Mouse (Mus musculus) liver, embryonic 12.5 days (tissue): ENCODE results near the gene Adam10. TPM values are rescaled to one million over a fixed set of nuclear protein-coding genes. Genes with fewer than 3 reads are reported as not detected.

Experiments
- ATAC-seq: fragments of 200-750 bp; cut with Nextera tagmentation; 2 replicates; pipeline ENCODE4 v1.8.0; 2017; ENCODE audit warnings: moderate number of reproducible peaks, mild to moderate bottlenecking, moderate library complexity
- H3K27ac ChIP-seq: fragments of 300-500 bp; sonication (generic); 2 replicates; pipeline ENCODE4 v1.5.1; 2016; ENCODE audit warnings: mild to moderate bottlenecking
- H3K27me3 ChIP-seq: fragments of 300-500 bp; sonication (generic); replicated peaks from 2 replicates; pipeline ENCODE4 v1.6.1; 2016; ENCODE audit warnings: mild to moderate bottlenecking, moderate library complexity
- H3K36me3 ChIP-seq: fragments of 300-500 bp; sonication (generic); 2 replicates; pipeline ENCODE4 v1.6.1; 2016; ENCODE audit warnings: mild to moderate bottlenecking, moderate library complexity
- H3K4me1 ChIP-seq: fragments of 300-500 bp; sonication (generic); 2 replicates; pipeline ENCODE4 v1.6.1; 2016
- H3K4me2 ChIP-seq: fragments of 300-500 bp; sonication (generic); 2 replicates; pipeline ENCODE4 v1.6.1; 2016; ENCODE audit warnings: mild to moderate bottlenecking, moderate library complexity
- H3K4me3 ChIP-seq: fragments of 300-500 bp; sonication (generic); 2 replicates; pipeline ENCODE4 v1.5.1; 2016; ENCODE audit warnings: mild to moderate bottlenecking, moderate library complexity
- H3K9ac ChIP-seq: fragments of 300-500 bp; sonication (generic); 2 replicates; pipeline ENCODE4 v1.6.1; 2016; ENCODE audit warnings: mild to moderate bottlenecking, moderate library complexity
- H3K9me3 ChIP-seq: fragments of 300-500 bp; sonication (generic); replicated peaks from 2 replicates; pipeline ENCODE4 v1.6.1; 2016; ENCODE audit warnings: mild to moderate bottlenecking, moderate library complexity
- WGBS: fragments of 180-500 bp; shearing (Covaris S2); methylation state at CpG from one replicate; pipeline ENCODE4 v1.1.7; 2016; ENCODE audit not compliant: insufficient replicate concordance; 5-methylcytosine and 5-hydroxymethylcytosine counted together
- polyA plus RNA-seq: library from polyadenylated mRNA; unstranded; fragments of >200 nt; fragmentation: Nextera tagmentation; extraction: Ambion mirVana; gene quantifications from 2 replicates; pipeline ENCODE4 v1.2.1, GENCODE M21; 2016

The Adam10 gene
- polyA plus RNA-seq, 1 experiment from 2014 or later, result 101 TPM

GRCm38 (mm10) chr9:70794643-70795438 is 116.0 kb downstream of the Adam10 start:
- no peak overlapping the region for H3K27ac ChIP-seq
- no peak overlapping the region for H3K4me3 ChIP-seq
- no peaks in the 10 kb centered on the region for H3K36me3 ChIP-seq
- H3K9me3 ChIP-seq, result no peaks in the 10 kb centered on the region
- peaks cover 6% of the 10 kb centered on the region for H3K4me1 ChIP-seq
- ATAC-seq, result no peak
- no peak overlapping the region for H3K9ac ChIP-seq
- no peaks in the 10 kb centered on the region for H3K27me3 ChIP-seq
- WGBS, result 81% methylated on average over 15 of the region's 15 CpGs
- no peak overlapping the region for H3K4me2 ChIP-seq

- ATAC-seq, result no peak
- Histone ChIP-seq H3K27ac (no peak overlapping the region), H3K4me3 (no peak overlapping the region), H3K4me2 (no peak overlapping the region), H3K9me3 (no peaks in the 10 kb centered on the region), H3K27me3 (no peaks in the 10 kb centered on the region), H3K36me3 (no peaks in the 10 kb centered on the region), H3K4me1 (peaks cover 7% of the 10 kb centered on the region), H3K9ac (no peak overlapping the region)
- WGBS, result 55% methylated on average over 2 of the region's 2 CpGs
Measured at GRCm38 (mm10) chr9:70795439-70795757, 116.6 kb downstream of the Adam10 start.

GRCm38 (mm10) chr9:70800588-70801315 is 122.0 kb downstream of the Adam10 start:
- H3K36me3 ChIP-seq, result no peaks in the 10 kb centered on the region
- no peaks in the 10 kb centered on the region for H3K9me3 ChIP-seq
- peaks cover 16% of the 10 kb centered on the region for H3K4me1 ChIP-seq
- 58% methylated on average over 8 of the region's 8 CpGs for WGBS
- H3K27ac ChIP-seq, result no peak overlapping the region
- H3K4me3 ChIP-seq, result no peak overlapping the region
- no peaks in the 10 kb centered on the region for H3K27me3 ChIP-seq
- H3K4me2 ChIP-seq, result no peak overlapping the region
- no peak overlapping the region for H3K9ac ChIP-seq
- ATAC-seq, result no peak

- 51% methylated on average over 3 of the region's 3 CpGs for WGBS
- Histone ChIP-seq H3K9me3 (no peaks in the 10 kb centered on the region), H3K4me1 (peaks cover 16% of the 10 kb centered on the region), H3K9ac (no peak overlapping the region; the same call in 1 of the 2 replicates), H3K27me3 (no peaks in the 10 kb centered on the region), H3K27ac (no peak overlapping the region), H3K4me2 (no peak overlapping the region), H3K4me3 (no peak overlapping the region), H3K36me3 (no peaks in the 10 kb centered on the region)
- ATAC-seq, result no peak
Measured at GRCm38 (mm10) chr9:70801761-70802160, 123.0 kb downstream of the Adam10 start.

- WGBS, result 57% methylated on average over 3 of the region's 3 CpGs
- no peak overlapping the region for H3K9ac ChIP-seq
- no peak overlapping the region for H3K4me2 ChIP-seq
- H3K4me1 ChIP-seq, result peaks cover 19% of the 10 kb centered on the region
- H3K9me3 ChIP-seq, result no peaks in the 10 kb centered on the region
- no peaks in the 10 kb centered on the region for H3K27me3 ChIP-seq
- no peaks in the 10 kb centered on the region for H3K36me3 ChIP-seq
- H3K4me3 ChIP-seq, result no peak overlapping the region
- H3K27ac ChIP-seq, result no peak overlapping the region
- no peak for ATAC-seq
Measured at GRCm38 (mm10) chr9:70802816-70803215, 124.0 kb downstream of the Adam10 start.

GRCm38 (mm10) chr9:70806069-70806468 is 127.3 kb downstream of the Adam10 start:
- Histone ChIP-seq H3K4me3 (no peak overlapping the region), H3K9me3 (no peaks in the 10 kb centered on the region), H3K4me2 (no peak overlapping the region), H3K27me3 (no peaks in the 10 kb centered on the region), H3K4me1 (peaks cover 20% of the 10 kb centered on the region), H3K27ac (no peak overlapping the region), H3K36me3 (no peaks in the 10 kb centered on the region), H3K9ac (no peak overlapping the region)
- 35% methylated on average over 1 of the region's 1 CpGs for WGBS
- ATAC-seq, result peak; percentile 40; the same call in 1 of the 2 replicates

- Histone ChIP-seq H3K27me3 (no peaks in the 10 kb centered on the region), H3K9ac (no peak overlapping the region), H3K27ac (no peak overlapping the region), H3K4me1 (peaks cover 19% of the 10 kb centered on the region; the same call in 1 of the 2 replicates), H3K4me2 (no peak overlapping the region), H3K36me3 (no peaks in the 10 kb centered on the region), H3K4me3 (no peak overlapping the region), H3K9me3 (no peaks in the 10 kb centered on the region)
- 73% methylated on average over 11 of the region's 11 CpGs for WGBS
- no peak for ATAC-seq
Measured at GRCm38 (mm10) chr9:70807714-70808113, 128.9 kb downstream of the Adam10 start.

- Histone ChIP-seq H3K4me3 (no peak overlapping the region), H3K4me2 (no peak overlapping the region), H3K9ac (no peak overlapping the region), H3K4me1 (peaks cover 38% of the 10 kb centered on the region), H3K27ac (no peak overlapping the region), H3K9me3 (no peaks in the 10 kb centered on the region), H3K36me3 (no peaks in the 10 kb centered on the region), H3K27me3 (no peaks in the 10 kb centered on the region; the same call in 1 of the 2 replicates)
- ATAC-seq, result no peak
- WGBS, result 84% methylated on average over 12 of the region's 12 CpGs
Measured at GRCm38 (mm10) chr9:70812551-70812950, 133.8 kb downstream of the Adam10 start.

GRCm38 (mm10) chr9:70816701-70817305 is 138.0 kb downstream of the Adam10 start:
- H3K4me2 ChIP-seq, result no peak overlapping the region
- H3K9ac ChIP-seq, result no peak overlapping the region
- H3K9me3 ChIP-seq, result no peaks in the 10 kb centered on the region
- H3K36me3 ChIP-seq, result no peaks in the 10 kb centered on the region
- no peak overlapping the region; the same call in 1 of the 2 replicates for H3K27ac ChIP-seq
- no peak overlapping the region for H3K4me3 ChIP-seq
- WGBS, result 77% methylated on average over 14 of the region's 14 CpGs
- no peaks in the 10 kb centered on the region; the same call in 1 of the 2 replicates for H3K27me3 ChIP-seq
- peaks cover 35% of the 10 kb centered on the region for H3K4me1 ChIP-seq
- no peak for ATAC-seq

- ATAC-seq, result no peak
- peak overlapping the region; percentile 55; the same call in 1 of the 2 replicates for H3K27ac ChIP-seq
- no peak overlapping the region for H3K4me3 ChIP-seq
- no peak overlapping the region for H3K9ac ChIP-seq
- no peaks in the 10 kb centered on the region for H3K9me3 ChIP-seq
- H3K27me3 ChIP-seq, result no peaks in the 10 kb centered on the region; the same call in 1 of the 2 replicates
- H3K36me3 ChIP-seq, result no peaks in the 10 kb centered on the region
- peaks cover 34% of the 10 kb centered on the region for H3K4me1 ChIP-seq
- no peak overlapping the region for H3K4me2 ChIP-seq
- 81% methylated on average over 1 of the region's 1 CpGs for WGBS
Measured at GRCm38 (mm10) chr9:70817396-70817795, 138.6 kb downstream of the Adam10 start.

- 82% methylated on average over 14 of the region's 14 CpGs for WGBS
- Histone ChIP-seq H3K27ac (no peak overlapping the region), H3K9ac (no peak overlapping the region), H3K36me3 (0 out of 2 replicates have a peak, but pooled peaks cover 4% of the 10 kb centered on the region), H3K9me3 (no peaks in the 10 kb centered on the region; the same call in 1 of the 2 replicates), H3K27me3 (no peaks in the 10 kb centered on the region; the same call in 1 of the 2 replicates), H3K4me2 (no peak overlapping the region), H3K4me1 (peaks cover 36% of the 10 kb centered on the region), H3K4me3 (no peak overlapping the region)
- ATAC-seq, result no peak
Measured at GRCm38 (mm10) chr9:70818739-70819138, 139.9 kb downstream of the Adam10 start.

GRCm38 (mm10) chr9:70824103-70824502 is 145.3 kb downstream of the Adam10 start:
- H3K27ac ChIP-seq, result peak overlapping the region; percentile 47; the same call in 1 of the 2 replicates
- no peak for ATAC-seq

More at GRCm38 (mm10) chr9:70824103-70824502, 145.3 kb downstream of the Adam10 start:
- WGBS, result 64% methylated on average over 3 of the region's 3 CpGs
- 0 out of 2 replicates have a peak, but pooled peaks cover 4% of the 10 kb centered on the region for H3K36me3 ChIP-seq
- H3K9ac ChIP-seq, result 0 out of 2 replicates have a peak overlapping the region, but pooled peaks have one; percentile 7
- H3K4me2 ChIP-seq, result no peak overlapping the region
- no peaks in the 10 kb centered on the region; the same call in 1 of the 2 replicates for H3K9me3 ChIP-seq
- H3K4me1 ChIP-seq, result peaks cover 35% of the 10 kb centered on the region
- H3K27me3 ChIP-seq, result no peaks in the 10 kb centered on the region
- no peak overlapping the region for H3K4me3 ChIP-seq
